Mouse (Mus musculus) lung, postnatal 0 days (tissue): Measurements from ENCODE around the gene Angpt4.

Experiments
- CTCF ChIP-seq: IDR thresholded peaks from 2 replicates; pipeline ENCODE4 v1.5.1; 2016; ENCODE audit warnings: antibody characterized with exemption, mild to moderate bottlenecking
- EP300 ChIP-seq: IDR thresholded peaks from 2 replicates; pipeline ENCODE4 v1.6.1; 2016; ENCODE audit warnings: antibody characterized with exemption, mild to moderate bottlenecking, control low read depth

- TF ChIP-seq CTCF = no peak
- no peak for TF ChIP-seq EP300
Observed at GRCm38 (mm10) chr2:151916061-151916831, 5.2 kb downstream of the Angpt4 start.
